Mouse (Mus musculus) ES-E14 (cell line): ENCODE measurements around the gene Rubcn.

ENCODE experiments used
- CHD2 ChIP-seq: IDR thresholded peaks from 2 replicates; pipeline ENCODE4 v1.6.1; 2014; ENCODE audit warnings: mild to moderate bottlenecking, low read depth, low read length, inconsistent platforms
- HCFC1 ChIP-seq: IDR thresholded peaks from 2 replicates; pipeline ENCODE4 v1.6.1; 2012; ENCODE audit warnings: low read length, inconsistent platforms, borderline replicate concordance; ENCODE audit not compliant: insufficient read depth
- MAFK ChIP-seq: IDR thresholded peaks from 2 replicates; pipeline ENCODE4 v1.6.1; 2014; ENCODE audit warnings: mild to moderate bottlenecking, low read depth, low read length, inconsistent platforms; ENCODE audit not compliant: insufficient read depth
- ZNF384 ChIP-seq: IDR thresholded peaks from 2 replicates; pipeline ENCODE4 v1.6.1; 2012; ENCODE audit warnings: low read depth, low read length, inconsistent platforms

DNA sequence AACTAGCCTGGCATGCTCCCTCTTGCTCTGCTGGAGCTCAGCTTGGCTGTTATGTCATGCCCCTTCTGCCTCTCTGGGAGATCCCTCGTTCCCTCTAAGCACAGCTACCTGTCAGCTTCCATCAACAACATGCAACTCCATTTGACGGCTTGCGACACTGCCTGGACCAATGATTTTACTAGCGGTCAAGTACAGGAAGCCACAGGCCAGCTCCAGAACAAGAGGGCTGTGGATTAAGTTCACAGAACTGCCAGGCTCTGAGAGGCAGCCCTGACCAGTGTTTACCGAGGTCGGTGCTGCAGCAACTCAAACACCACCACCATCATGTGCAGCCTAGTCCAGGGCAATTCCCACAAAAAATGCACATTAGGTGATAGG lies 55.1 kb downstream of the Rubcn start:
- TF ChIP-seq ZNF384 (no peak), CHD2 (no peak), HCFC1 (no peak), MAFK (no peak)
